Mouse (Mus musculus) large intestine, adult 2 months (tissue): ENCODE measurements around the gene Lrrc20. TPM values are rescaled to one million over a fixed set of nuclear protein-coding genes. Genes with fewer than 3 reads are reported as not detected.
A peak's percentile ranks its signal among the peaks of the same experiment; 100 is the strongest.

ENCODE experiments used
- DNase-seq: peaks from one replicate; pipeline ENCODE4 v3.0.0-alpha.2; 2012; ENCODE audit warnings: low read depth, low spot score
- WGBS: fragments of 180-500 bp; shearing (Covaris S2); methylation state at CpG from one replicate; pipeline ENCODE4 v1.1.7; 2018; 5-methylcytosine and 5-hydroxymethylcytosine counted together
- polyA plus RNA-seq: library from polyadenylated mRNA; depleted of rRNA; stranded (reverse); fragments of >200 nt; gene quantifications from 2 replicates; pipeline ENCODE4 v1.2.3, GENCODE M21; 2012

The Lrrc20 gene
- polyA plus RNA-seq, 1 experiment = 7.8 TPM

GRCm38 (mm10) chr10:61466873-61467272 is 8.7 kb upstream of the Lrrc20 start:
- 21% methylated on average over 5 of the region's 5 CpGs for WGBS
- no peak for DNase-seq

- WGBS = 43% methylated on average over 7 of the region's 7 CpGs
- no peak for DNase-seq
Observed at GRCm38 (mm10) chr10:61468900-61469299, 6.7 kb upstream of the Lrrc20 start.

- DNase-seq = no peak
- 83% methylated on average over 3 of the region's 3 CpGs for WGBS
Observed at GRCm38 (mm10) chr10:61473640-61474039, 2.0 kb upstream of the Lrrc20 start.

GRCm38 (mm10) chr10:61474344-61474743 is 1.3 kb upstream of the Lrrc20 start:
- WGBS = 86% methylated on average over 1 of the region's 1 CpGs
- DNase-seq = no peak

- 29% methylated on average over 15 of the region's 15 CpGs for WGBS
- no peak for DNase-seq
Observed at GRCm38 (mm10) chr10:61476440-61477165, 1.0 kb downstream of the Lrrc20 start.

GRCm38 (mm10) chr10:61479461-61479860 is 3.9 kb downstream of the Lrrc20 start:
- WGBS = 88% methylated on average over 10 of the region's 10 CpGs
- DNase-seq = no peak

GRCm38 (mm10) chr10:61479927-61480326 is 4.3 kb downstream of the Lrrc20 start:
- no peak for DNase-seq
- 93% methylated on average over 4 of the region's 4 CpGs for WGBS

GRCm38 (mm10) chr10:61480488-61480887 is 4.9 kb downstream of the Lrrc20 start:
- no peak for DNase-seq
- 33% methylated on average over 1 of the region's 1 CpGs for WGBS

- 89% methylated on average over 7 of the region's 7 CpGs for WGBS
- DNase-seq = no peak
Observed at GRCm38 (mm10) chr10:61482771-61483170, 7.2 kb downstream of the Lrrc20 start.

- 88% methylated on average over 11 of the region's 11 CpGs for WGBS
- DNase-seq = no peak
Observed at GRCm38 (mm10) chr10:61484801-61485200, 9.2 kb downstream of the Lrrc20 start.

- DNase-seq = no peak
- WGBS = 71% methylated on average over 8 of the region's 8 CpGs
Observed at GRCm38 (mm10) chr10:61486551-61487339, 11.1 kb downstream of the Lrrc20 start.

GRCm38 (mm10) chr10:61488522-61489110 is 13.0 kb downstream of the Lrrc20 start:
- WGBS = 87% methylated on average over 6 of the region's 6 CpGs
- DNase-seq = no peak

GRCm38 (mm10) chr10:61491573-61491972 is 16.0 kb downstream of the Lrrc20 start:
- no peak for DNase-seq
- WGBS = 24% methylated on average over 8 of the region's 8 CpGs

- peak; percentile 64 for DNase-seq
- 11% methylated on average over 11 of the region's 11 CpGs for WGBS
Observed at GRCm38 (mm10) chr10:61492040-61492439, 16.4 kb downstream of the Lrrc20 start.

GRCm38 (mm10) chr10:61495461-61495860 is 19.9 kb downstream of the Lrrc20 start:
- no peak for DNase-seq
- WGBS = 74% methylated on average over 4 of the region's 4 CpGs

- no peak for DNase-seq
Observed at GRCm38 (mm10) chr10:61496231-61496630, 20.6 kb downstream of the Lrrc20 start.

GRCm38 (mm10) chr10:61499505-61500466 is 24.2 kb downstream of the Lrrc20 start:
- DNase-seq = no peak
- WGBS = 84% methylated on average over 20 of the region's 20 CpGs

More at GRCm38 (mm10) chr10:61496231-61496630, 20.6 kb downstream of the Lrrc20 start:
- 77% methylated on average over 9 of the region's 9 CpGs for WGBS

GRCm38 (mm10) chr10:61500756-61501155 is 25.2 kb downstream of the Lrrc20 start:
- 80% methylated on average over 7 of the region's 7 CpGs for WGBS
- DNase-seq = no peak

- DNase-seq = no peak
- WGBS = 86% methylated on average over 2 of the region's 2 CpGs
Observed at GRCm38 (mm10) chr10:61504073-61504472, 28.5 kb downstream of the Lrrc20 start.
